Mouse (Mus musculus) right cerebral cortex, adult 2 months (tissue): Measurements from ENCODE around the gene Sparc.

Experiments
- DNase-seq, 2 experiments: peaks; one replicate each; pipeline ENCODE4 v3.0.0; 2021 to 2022; ENCODE audit warnings: low spot score in 2 of 2

Sparc gene

GRCm38 (mm10) chr11:55405601-55406469 is 17.1 kb downstream of the Sparc start:
- DNase-seq = no peak

GRCm38 (mm10) chr11:55404659-55405457 is 18.1 kb downstream of the Sparc start:
- DNase-seq = no peak

- DNase-seq = no peak
Measured at GRCm38 (mm10) chr11:55400863-55401262, 22.1 kb downstream of the Sparc start.

GRCm38 (mm10) chr11:55398371-55398770 is 24.6 kb downstream of the Sparc start:
- no peak for DNase-seq

GRCm38 (mm10) chr11:55397441-55397840 is 25.5 kb downstream of the Sparc start:
- DNase-seq = no peak

GRCm38 (mm10) chr11:55397036-55397435 is 25.9 kb downstream of the Sparc start:
- DNase-seq = no peak

- no peak for DNase-seq
Measured at GRCm38 (mm10) chr11:55395073-55395642, 27.8 kb downstream of the Sparc start.

- no peak for DNase-seq
Measured at GRCm38 (mm10) chr11:55394592-55394991, 28.4 kb downstream of the Sparc start.

- DNase-seq = no peak
Measured at GRCm38 (mm10) chr11:55392474-55392873, 30.5 kb downstream of the Sparc start.

- peak; percentile 36 to 58 for DNase-seq
Measured at GRCm38 (mm10) chr11:55389778-55390177, 33.2 kb downstream of the Sparc start.

GRCm38 (mm10) chr11:55387576-55387975 is 35.4 kb downstream of the Sparc start:
- no peak for DNase-seq

- DNase-seq = peak; percentile 92 to 94
Measured at GRCm38 (mm10) chr11:55386424-55387063, 36.4 kb downstream of the Sparc start.

GRCm38 (mm10) chr11:55383463-55384045 is 39.4 kb downstream of the Sparc start:
- no peak for DNase-seq

GRCm38 (mm10) chr11:55380908-55381307 is 42.1 kb downstream of the Sparc start:
- no peak for DNase-seq

GRCm38 (mm10) chr11:55378371-55378770 is 44.6 kb downstream of the Sparc start:
- peak; percentile 59 to 75 for DNase-seq

- no peak for DNase-seq
Measured at GRCm38 (mm10) chr11:55373838-55374237, 49.1 kb downstream of the Sparc start.

- DNase-seq = no peak
Measured at GRCm38 (mm10) chr11:55373373-55373772, 49.6 kb downstream of the Sparc start.

- DNase-seq = no peak
Measured at GRCm38 (mm10) chr11:55372001-55372400, 51.0 kb downstream of the Sparc start.

GRCm38 (mm10) chr11:55369093-55369471 is 53.9 kb downstream of the Sparc start:
- no peak for DNase-seq

GRCm38 (mm10) chr11:55368388-55369092 is 54.4 kb downstream of the Sparc start:
- DNase-seq = no peak

- no peak for DNase-seq
Measured at GRCm38 (mm10) chr11:55367783-55368182, 55.2 kb downstream of the Sparc start.
